Mouse (Mus musculus) lung, postnatal 4 days (tissue): ENCODE measurements around the gene Zfp341.

Source experiments
- DNase-seq, 2 experiments: peaks; one replicate each; pipeline ENCODE4 v3.0.0; 2021

Gene Zfp341

GRCm38 (mm10) chr2:154613118-154614115 is at the start of gene Zfp341, which contains the start of gene 4930519P11Rik:
Gene Zfp341, plus strand, starts transcription at chr2:154613297.
Gene 4930519P11Rik, minus strand, starts transcription at chr2:154613437.
- DNase-seq = peak; percentile 94 to 97

DNA sequence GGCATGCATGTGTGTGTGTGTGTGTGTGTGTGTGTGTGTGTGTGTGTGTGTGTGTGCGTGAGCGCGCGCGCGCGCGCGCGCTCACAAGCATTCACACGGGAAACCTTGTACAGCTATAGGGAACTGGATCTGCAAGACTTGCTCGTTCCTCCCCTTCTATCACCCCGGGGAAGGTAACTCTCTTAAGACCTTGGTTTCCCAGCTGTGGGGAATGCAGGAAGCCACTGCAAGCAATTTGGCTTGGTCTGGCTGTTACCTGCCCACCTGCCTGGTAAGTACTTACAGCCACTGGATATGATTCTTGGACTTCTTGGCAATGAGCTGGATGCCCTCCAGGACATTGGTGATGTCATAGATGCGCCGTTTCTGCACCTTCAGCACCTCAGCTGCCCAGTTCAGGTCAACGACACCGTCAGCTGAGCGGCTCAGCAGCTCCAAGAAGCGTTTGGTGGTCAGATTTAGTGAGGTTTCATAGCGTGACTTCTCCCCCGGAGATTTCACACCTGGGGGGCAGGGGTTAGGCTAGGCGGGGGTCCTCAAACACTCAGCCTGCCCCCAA is 49.4 kb upstream of the Zfp341 start:
- DNase-seq = no peak

- DNase-seq = no peak
These were observed 47.5 kb upstream of the Zfp341 start for GRCm38 (mm10) chr2:154565562-154565961.

DNA sequence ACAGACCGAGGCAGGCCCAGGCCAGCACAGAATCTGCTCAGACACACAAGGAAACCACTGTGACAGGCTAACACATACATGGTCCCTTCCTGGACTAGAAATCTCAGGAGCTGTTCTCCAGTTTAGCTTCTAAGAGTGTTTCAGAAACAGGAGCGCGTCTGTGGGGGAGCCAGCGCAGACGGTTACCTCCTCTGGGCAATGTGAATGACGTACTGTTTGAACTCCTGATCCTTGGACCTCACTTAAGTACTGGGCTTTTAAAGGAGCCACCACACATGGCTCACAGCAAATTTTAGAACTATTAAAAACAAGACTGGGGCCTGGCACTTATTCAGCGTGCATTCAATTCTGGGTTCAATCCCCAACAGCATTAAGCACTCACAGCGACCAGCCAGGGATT is 46.5 kb upstream of the Zfp341 start:
- no peak for DNase-seq

DNA sequence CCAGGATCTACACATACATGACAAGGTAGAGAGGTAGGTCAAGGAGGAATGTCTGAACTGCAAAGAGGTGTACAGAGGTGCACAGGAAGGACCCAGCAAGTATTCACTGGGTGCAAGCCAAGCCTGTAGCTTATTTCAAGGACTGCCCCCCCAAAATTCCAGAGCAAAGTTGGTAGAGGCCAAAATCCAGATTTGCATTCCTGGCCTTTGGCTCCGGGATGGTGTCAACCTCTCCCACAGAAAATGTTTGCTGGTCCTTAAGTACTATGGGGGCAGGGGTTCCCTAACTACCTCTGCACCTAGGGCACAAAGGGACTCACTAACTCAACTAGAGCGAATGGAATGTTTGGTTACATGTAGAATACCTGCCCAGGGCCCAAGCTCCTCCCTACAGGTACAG is 45.3 kb upstream of the Zfp341 start:
- DNase-seq = peak; percentile 45 to 67

GRCm38 (mm10) chr2:154568329-154569070 is 44.6 kb upstream of the Zfp341 start:
- DNase-seq = peak; percentile 51 to 61

DNA sequence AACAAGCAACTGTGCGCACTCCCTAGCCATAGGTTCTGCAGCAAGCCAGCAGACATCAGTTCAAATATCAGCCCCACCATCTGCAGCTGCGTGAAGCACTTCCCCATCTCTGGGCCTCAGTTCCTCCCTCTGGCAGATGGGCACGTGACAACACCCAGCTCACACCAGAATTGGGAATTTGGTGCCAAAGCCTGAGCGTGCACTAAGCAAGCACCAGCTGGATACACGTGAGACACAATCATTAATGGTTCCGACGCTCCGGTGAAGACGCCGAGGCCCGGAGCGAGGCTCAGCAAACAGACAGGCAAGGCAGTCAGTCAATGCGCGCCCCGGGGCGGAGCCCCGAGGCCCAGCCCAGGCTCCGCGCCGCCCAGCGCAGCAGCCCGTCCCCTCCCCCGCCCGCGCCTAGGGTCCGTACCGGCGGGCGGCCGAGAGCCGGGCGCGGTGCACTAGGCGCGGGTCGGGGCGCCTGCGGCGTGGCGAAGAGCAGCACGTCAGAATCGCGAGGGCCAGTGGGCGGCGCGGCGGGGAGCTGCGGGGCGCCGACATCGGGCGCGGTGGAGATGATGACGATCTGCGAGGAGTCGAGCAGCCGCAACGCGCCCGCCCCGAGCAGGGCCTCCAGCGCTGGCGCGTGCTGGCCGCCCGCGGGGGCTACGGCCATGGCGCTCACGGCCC is 43.9 kb upstream of the Zfp341 start:
- peak; percentile 74 to 77 for DNase-seq

- peak; percentile 96 to 97 for DNase-seq
These were observed 43.2 kb upstream of the Zfp341 start, which contains the start of gene E2f1 for GRCm38 (mm10) chr2:154569836-154570286. Gene E2f1, minus strand, starts transcription at chr2:154569892.

DNA sequence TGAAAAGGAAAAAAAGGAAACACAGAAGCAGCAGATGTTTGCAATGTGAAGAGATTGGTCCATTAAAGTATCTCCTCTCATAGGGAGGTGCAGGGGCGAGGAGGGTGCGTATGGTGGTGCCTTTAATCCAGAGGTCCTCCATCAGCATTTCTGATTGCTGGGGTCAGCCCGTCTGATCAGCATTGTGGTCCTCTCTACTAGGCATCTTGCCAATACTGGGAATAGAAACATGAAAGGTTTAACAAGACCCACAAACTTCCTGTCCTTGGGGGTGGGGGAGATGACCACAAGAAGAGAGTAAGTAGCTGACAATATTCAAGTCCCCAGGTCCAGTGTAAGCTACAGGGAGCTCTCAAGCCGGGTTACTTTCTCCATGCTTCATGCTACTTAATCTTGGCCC is 42.4 kb upstream of the Zfp341 start:
- no peak for DNase-seq

- DNase-seq = no peak
These were observed 41.8 kb upstream of the Zfp341 start for GRCm38 (mm10) chr2:154571266-154571665.

DNA sequence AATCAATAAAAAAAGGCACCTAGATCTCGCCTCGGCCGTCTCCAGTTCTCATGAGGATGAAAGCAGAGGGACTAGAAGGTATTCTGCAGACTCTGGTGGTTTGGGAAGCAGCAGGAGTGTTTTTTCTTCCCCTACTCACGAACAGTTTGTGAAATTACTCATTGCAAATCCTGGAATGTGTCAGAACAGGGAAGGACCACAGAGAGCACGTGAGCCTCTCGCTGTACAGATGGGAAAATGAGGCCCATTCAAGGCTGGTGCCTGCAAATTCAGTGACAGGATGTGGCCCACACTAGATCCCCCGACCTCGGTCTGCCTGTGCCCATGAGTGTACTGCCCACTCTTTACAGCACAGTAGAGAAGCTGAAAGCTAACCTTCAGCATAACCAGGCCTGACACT is 41.1 kb upstream of the Zfp341 start:
- no peak for DNase-seq

DNA sequence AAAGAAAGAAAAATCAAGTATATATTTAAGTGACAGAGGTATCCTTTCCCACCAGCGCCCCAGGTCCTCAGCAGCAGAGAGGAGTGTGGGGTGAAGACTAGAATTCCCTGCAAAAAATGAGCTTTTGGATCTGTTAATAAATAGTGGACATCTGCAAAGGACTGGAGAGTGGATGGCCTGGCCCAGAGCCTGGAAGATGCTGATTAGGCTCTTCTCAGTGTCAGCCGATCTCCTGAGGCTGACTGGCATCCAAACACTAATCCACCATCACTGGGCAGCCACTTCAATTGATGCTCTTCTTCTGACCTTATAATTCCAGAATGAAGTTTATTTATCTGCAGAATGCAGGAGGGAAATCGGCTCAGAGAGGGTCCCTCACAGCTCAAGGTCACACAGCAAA is 40.1 kb upstream of the Zfp341 start:
- DNase-seq = no peak

DNA sequence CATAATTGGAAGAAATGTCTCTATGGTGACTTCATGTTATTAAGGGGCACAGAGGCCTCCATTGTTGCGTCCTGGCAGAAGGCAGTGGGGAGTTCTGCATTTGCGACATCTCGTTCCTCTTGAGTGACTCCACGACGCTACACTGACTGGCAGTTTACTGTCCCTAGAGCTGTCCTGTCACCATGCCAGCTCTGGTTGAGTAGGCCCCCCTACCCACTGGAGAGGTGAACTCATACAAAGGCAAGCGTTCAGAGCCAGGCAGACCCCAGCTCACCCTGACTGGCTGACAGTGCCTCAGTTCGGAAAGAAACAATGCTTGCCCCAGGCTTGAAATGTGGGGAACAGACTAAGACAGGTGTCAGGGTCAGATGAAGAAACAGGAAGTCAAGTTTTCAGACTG is 38.8 kb upstream of the Zfp341 start:
- DNase-seq = no peak

GRCm38 (mm10) chr2:154576876-154577743 is 36.0 kb upstream of the Zfp341 start:
- DNase-seq = no peak

DNA sequence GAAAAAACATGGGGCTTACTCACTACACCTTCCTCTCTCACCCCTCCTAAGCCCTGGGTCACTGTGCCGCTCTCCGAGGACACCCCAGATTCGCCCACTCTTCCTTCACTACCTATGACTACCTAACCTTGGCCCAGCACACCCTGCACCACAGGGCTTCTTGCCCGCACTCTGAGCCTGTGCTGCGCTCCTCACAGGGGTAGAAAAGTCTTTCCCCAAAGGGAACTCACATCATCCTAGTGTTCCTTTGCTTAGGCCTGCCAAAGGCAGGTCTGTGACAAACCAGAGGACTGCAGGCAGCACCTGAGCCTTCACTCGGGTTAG is 35.4 kb upstream of the Zfp341 start:
- DNase-seq = no peak

DNA sequence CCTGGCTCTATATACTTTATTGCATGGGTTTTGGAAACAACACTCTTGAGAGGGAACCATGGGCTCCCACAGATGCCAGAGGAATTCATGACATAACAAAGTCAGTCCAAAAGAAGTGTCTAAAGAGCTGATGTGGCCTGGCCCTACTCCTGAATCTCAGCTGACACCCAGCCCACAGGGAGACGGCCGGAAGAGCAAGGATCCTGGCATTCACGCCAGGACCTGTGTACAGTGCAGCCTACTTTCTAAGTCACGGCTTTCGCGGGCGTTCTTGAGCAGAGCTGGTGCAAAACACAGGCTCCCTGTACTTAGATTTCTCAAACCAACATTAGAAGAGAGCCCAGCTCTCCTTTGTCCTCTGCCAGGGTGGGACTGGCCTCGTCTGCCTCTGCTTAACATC is 32.5 kb upstream of the Zfp341 start:
- DNase-seq = peak; percentile 40 to 72

DNA sequence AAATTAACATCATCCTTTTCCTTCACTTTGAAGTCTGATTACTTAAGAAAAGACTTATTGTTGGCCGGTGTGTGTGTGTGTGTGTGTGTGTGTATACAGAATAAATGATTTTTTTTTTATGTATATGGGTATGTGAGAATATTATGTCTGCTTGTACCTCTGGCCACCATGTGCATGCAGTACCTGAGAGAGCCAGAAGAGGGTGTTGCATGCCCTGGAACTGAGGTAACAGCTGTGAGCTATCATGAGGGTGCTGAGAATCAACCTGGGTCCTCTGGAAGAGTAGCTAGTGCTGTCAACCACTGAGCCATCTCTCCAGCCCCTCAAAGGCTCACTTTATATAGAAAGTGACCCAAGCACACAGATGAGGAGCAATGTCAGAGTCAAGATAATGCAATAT is 31.7 kb upstream of the Zfp341 start:
- no peak for DNase-seq

DNA sequence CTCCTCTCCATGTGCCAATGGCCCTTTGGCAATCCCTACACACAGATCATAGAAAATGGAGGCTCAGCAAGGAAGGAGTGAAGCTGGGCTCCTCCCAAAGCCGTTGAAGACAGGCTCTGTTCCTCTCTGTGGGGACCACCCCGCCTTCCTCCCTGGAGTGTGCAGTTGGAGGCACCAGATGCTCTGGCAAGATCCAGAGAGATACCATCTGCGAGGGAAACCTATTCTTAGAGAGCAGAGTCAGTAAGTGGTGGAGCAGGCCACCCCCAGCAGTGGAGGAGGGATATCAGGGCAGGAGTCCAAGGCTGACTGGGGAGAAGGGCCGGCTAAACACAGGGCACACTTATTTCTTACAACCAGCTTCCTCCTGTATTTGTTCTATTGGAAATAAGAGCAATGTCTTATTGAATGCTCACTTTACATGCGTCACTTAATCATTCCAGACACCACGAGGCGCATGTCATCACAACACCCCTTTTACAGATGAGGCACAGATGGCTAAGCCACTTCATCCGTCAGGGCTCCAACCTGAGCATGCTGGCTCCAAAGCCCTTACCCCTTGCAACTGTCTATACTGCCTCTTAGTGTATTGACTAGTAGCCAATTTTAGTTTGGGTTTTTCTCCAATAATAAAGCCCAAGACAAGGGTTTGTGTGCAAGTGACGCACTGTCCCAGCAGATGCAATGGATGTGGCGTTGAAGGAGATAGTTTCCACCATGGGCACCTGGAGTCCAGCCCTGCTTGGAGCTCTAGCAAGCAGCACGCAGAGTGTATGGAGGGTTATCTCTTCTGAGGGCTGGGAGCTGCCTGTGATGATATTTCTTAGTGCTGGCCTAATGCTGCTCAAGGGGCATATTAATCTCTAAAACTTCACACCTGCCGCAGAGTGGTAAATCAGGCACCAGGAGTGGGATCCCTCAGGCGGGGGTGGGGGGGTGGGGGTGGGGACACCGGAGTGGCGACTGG is 28.9 kb upstream of the Zfp341 start:
- peak; percentile 25 to 71 for DNase-seq

GRCm38 (mm10) chr2:154584931-154585601 is 28.0 kb upstream of the Zfp341 start:
- no peak for DNase-seq

DNA sequence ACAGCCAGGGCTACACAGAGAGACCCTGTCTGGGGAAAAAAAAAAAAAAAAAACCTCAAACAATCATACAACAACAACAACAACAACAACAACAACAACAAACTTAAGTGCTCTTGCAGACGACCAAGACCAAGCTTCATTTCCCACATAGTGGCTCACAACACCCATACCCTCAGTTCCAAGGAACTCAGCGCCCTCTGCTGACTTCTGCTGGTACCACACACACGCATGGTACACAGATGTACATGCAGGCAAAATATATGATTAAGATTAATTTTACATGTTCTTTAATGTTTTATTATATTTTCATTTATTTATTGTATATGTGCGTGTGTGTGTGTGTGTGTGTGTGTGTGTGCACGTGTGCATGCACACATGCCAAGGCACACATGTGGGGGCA is 26.7 kb upstream of the Zfp341 start:
- DNase-seq = peak in 1 of 2 experiments; percentile 51
